Mouse (Mus musculus): Measurements from ENCODE around the gene Esrp2.

Esrp2 gene

DNA sequence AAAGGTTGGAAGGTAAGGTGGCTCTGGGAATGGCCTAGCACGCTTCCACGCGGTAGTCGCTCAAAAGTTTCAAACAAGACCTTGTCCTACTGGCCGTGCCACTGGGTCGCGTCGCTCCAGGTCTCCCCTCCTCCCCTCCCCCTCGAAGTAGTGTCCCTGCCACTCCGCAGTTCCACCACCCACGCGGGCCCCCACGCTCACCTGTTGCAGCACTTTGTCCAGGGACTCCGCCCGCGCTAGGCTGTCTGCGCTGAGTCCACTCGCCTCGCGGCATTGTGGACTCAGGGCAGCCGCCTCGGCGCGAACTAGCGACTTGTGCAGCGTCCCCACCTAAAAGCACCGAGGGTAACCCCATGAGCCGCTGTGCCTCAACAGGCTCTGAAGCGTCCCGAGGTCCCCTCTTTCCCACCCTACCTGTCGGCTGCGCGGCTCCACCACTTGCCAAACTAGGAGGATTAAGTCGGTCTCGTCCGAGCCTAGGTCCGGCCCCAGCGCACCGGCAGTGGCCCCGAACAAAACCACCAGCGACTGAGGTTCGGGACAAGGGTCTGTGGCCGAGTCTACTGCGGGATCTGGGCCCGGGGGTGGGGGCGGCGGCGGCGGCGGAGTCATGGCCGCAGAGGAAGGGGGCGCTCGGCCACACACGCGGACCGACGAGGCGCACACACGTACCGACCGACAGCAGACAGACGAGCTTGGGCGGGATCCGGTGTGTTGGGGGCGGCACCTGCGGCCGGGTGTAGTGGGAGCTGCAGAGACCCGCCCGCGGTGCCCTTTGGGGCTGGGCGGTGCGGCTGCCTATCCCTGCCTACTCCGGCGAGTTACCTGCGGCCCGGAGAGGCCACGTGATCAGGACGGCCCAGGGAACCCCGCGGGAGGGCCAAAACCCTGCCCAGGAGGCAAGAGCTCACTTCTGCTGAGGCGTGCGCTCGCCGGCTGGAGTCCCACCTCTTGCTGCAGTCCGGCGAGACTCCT is at the start of gene Esrp2:
Esrp2 (minus strand) TSS at position 819 of the 975 bp plus-strand sequence.
- no peak for DNase-seq (ENCODE audit: low spot score in 2 of 2)

GRCm38 (mm10) chr8:106186394-106186793 is 49.6 kb upstream of the Esrp2 start:
- no peak for DNase-seq (ENCODE audit: low spot score in 2 of 2)

DNA sequence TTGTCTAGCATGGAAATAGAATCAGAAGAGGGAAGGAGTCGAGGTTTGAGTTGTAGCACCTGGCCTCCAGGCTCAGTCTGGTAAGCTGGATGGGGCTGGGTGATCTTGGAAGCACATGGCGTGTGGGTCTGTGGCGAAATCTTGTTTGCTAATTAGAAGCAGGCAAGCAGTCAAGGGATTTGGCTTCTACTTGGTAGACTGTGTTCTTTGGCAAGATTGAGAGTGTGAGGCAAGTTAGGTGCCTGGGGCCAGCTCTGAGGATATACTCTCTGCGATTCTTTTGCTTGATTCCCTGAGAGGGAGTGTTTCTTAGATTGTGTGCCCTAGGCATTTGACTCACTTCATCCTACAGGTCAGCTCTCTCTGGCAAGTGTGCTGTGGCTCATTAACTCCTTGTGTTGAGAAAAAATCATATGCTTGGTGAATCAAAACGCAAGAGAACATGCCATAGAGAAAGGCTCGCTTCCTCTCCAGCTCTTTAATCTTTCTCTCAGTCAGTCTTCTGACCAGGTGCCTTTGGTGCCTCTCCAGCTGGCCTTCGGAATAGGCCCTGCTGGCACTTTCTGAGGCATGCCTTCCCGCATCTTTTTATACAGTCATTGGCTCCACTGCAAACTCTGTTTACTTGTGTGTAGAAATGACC is 49.0 kb upstream of the Esrp2 start:
- peak in 1 of 2 experiments; percentile 43 for DNase-seq (ENCODE audit: low spot score in 2 of 2)

DNA sequence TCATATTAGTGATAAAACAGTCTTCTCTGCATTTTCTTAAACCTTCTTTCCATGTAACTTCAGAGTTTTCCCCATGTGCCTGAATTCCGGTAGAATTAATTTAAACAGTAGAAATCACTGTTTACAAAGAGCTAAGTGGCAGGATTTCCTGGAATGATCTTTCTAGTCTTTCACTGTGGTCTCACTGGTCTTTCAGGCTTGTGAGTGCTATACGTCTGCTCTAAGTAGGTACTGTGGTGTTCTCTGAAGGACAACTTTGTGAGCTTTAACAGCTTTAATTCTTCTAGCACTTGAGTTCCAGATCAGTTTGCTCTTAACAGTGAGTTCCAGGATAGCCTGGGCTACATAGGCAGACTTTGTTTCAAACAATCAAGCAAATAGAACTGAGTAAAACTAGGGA is 41.7 kb upstream of the Esrp2 start:
- no peak for DNase-seq (ENCODE audit: low spot score in 2 of 2)

GRCm38 (mm10) chr8:106177594-106177993 is 40.8 kb upstream of the Esrp2 start:
- DNase-seq (ENCODE audit: low spot score in 2 of 2), result no peak

DNA sequence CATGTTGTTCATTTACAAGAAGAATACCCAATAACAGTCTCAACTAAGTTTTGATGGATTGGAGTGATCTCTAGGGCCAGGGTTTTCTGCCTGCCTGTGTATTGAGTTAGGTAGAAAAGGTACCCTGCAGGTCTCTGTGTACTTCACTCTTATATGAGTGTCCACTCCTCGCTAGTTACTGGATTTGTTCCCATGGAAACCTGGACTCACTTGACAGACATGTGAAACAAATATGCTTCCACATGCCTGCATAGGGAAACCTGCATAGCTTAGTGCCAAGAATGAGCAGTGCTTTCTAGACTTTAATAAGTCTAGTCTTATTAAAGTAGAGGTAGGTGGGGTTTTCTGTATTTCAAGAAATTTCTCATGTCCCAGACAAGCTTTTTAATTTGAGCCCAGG is 40.1 kb upstream of the Esrp2 start:
- no peak for DNase-seq (ENCODE audit: low spot score in 2 of 2)

GRCm38 (mm10) chr8:106173566-106173965 is 36.8 kb upstream of the Esrp2 start:
- no peak for DNase-seq (ENCODE audit: low spot score in 2 of 2)

DNA sequence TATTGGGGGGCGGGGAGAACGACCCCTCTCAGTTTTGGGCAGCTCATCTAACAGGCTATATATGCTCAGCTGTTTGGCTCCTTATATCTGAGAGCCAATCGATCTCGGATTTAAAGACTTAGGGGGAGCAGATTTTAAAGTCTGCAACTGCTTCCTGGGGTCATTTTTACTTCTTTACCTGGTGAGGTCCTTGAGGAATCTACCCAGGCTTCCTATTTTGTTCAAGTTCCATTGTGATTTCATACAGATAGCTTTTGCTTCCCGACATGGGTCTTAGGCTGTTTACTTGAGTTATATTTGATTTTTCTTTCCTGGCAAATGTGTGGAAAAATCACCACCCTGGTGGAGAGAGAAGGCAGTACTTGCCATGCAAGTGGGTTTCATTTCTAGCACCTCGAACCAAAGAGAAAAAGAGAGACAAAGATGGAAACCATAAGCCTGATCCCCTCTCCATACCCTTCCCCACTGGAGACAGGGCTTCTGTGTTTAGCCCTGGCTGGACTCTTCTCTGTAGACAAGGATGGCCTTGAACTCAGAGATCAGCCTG is 33.2 kb upstream of the Esrp2 start:
- DNase-seq (ENCODE audit: low spot score in 2 of 2), result no peak

DNA sequence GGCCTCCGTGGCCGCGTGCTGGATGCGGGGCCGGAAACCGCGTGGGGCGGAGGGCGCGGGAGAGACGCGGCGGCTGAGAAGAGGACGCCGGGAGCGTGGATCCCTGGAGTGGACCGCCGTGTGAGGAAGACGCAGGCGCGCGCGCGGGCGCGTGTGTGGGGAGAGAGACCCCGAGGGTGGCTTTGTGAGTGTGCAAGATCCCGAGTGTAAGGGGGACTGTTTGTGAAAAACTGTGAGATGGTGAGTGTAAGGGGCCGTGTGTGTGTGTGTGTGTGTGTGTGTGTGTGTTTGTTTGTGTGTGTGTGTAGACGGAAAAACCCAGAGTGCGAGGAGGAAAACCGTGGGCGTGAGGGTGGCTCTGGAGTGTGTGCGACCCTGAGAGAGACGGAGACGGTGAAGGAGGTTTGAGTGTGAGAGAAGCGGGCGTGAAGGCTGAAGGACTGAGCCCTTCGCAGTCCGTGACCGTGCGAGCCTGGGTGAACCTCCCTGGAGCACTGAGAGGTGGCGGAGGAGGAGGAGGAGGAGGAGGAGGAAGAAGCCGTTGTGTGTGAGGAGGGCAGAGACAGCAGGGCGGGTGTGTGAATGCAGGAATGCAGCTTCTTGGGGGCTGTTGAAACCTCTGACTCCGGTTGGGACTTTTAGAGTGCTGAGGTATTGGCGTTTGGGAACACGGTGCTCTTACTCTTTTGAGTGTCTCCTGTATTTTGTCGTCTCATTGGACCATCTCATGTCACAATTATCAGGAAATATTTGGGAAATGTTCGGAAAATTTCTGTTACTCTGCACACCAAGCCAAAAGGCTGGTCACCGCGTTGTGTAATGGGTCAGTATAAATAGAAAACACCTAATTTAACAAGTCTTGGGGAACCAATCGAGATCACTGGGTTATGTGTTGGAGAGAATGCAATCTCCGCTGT is 32.5 kb upstream of the Esrp2 start:
- no peak for DNase-seq (ENCODE audit: low spot score in 2 of 2)

DNA sequence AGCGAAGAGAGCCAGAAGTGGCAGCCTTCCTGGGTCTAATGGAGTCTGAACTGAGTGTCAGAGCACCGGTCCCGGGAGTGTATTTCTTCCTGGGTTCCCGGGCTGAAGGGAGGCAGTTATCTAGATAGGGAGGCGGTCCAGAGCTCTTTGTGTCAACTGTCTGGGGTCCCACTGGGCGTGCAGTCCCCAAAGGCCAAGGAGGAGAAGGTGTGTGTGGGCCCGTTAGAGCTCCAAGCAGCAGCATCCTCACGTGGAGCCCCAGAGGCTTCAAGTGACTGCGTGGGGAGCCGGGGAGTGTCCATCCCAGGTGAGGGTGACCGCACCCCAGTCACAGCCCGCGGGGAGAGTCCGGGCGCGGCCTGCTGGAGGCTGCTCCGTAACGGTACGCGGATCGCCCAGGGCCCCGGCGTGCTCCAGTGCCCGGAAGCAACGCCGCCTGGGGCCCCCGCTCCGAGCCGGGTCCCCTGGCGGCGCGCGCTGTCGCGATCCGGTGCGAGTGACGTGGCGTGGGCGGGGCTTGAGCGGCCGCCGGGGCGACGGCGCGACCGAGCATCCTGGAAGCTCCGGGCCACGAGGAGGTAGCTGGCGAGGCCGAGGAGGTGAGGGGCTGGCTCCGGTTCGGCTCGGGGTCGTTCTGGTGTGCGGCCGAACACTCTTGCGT is 31.7 kb upstream of the Esrp2 start, which contains the start of gene Slc7a6:
Slc7a6 (plus strand) TSS at position 502 of the 661 bp plus-strand sequence.
- peak; percentile 65 to 86 for DNase-seq (ENCODE audit: low spot score in 2 of 2)

- peak in 1 of 2 experiments; percentile 84 for DNase-seq (ENCODE audit: low spot score in 2 of 2)
Observed at GRCm38 (mm10) chr8:106165460-106165859, 28.7 kb upstream of the Esrp2 start.

GRCm38 (mm10) chr8:106163251-106163650 is 26.5 kb upstream of the Esrp2 start:
- no peak for DNase-seq (ENCODE audit: low spot score in 2 of 2)

- DNase-seq (ENCODE audit: low spot score in 2 of 2), result no peak
Observed at GRCm38 (mm10) chr8:106159876-106160275, 23.1 kb upstream of the Esrp2 start.

- DNase-seq (ENCODE audit: low spot score in 2 of 2), result no peak
Observed at GRCm38 (mm10) chr8:106158381-106158780, 21.6 kb upstream of the Esrp2 start.

GRCm38 (mm10) chr8:106157419-106157818 is 20.6 kb upstream of the Esrp2 start:
- DNase-seq (ENCODE audit: low spot score in 2 of 2), result no peak

DNA sequence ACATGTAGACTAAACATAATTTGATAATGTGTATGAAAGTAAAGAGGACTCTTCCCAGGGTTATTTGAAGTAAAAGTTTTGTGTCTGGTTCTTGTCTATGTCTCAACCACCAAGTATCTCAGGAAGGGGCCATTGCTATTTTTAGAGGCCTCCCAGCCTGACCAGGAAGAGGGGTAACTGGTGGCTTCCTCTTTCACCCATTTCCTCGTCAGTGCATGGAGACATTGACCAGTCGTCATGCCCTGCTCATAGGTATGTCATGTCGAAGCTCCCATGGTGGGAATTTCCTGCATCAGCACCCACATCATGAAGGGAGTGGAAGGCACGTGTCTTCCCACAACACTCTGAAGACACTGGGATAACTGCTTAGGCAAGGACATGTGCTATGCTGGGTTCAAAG is 16.1 kb upstream of the Esrp2 start:
- no peak for DNase-seq (ENCODE audit: low spot score in 2 of 2)

- DNase-seq (ENCODE audit: low spot score in 2 of 2), result no peak
Observed at GRCm38 (mm10) chr8:106151041-106151440, 14.3 kb upstream of the Esrp2 start.

GRCm38 (mm10) chr8:106150653-106151000 is 13.9 kb upstream of the Esrp2 start:
- no peak for DNase-seq (ENCODE audit: low spot score in 2 of 2)

DNA sequence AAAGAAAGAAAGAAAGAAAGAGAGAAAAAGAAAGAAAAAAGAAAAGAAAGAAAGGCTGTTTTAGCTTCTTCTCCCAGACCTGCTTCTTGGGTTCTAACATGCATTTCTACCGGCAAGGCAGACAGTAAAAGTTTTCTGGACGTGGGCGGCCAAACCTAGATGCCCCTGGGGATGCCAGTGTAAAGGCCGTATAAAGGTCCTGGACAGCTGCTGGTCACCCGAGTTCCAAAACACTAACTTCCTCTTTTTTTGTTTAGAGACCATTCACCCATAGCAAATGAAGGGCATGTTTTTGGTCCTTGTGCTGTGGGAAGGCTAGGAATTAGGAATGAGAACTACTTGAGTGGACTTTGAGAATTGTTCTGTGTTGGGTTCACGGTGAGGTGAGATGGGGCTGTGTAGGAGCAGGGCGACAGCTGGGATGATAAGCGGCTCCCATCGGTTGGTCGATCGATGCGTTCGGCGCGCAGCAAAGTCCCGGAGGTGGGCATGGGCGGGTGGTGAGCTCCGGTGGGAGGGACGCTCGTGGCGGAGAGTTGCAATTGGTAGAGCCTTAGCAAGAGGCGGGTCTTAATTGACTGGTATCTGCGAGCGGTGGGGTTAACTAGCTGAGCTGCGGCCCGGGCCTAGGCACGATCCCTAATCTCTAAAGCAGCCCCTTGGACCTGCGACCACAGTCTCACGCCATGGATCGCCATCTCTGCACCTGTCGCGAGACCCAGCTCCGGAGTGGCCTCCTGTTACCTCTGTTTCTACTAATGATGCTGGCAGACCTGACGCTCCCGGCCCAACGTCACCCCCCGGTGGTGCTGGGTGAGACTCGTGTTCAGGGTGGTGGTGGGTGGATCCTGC is 13.3 kb upstream of the Esrp2 start, which contains the start of gene Pla2g15:
Pla2g15 (plus strand) TSS at position 599 of the 852 bp plus-strand sequence.
- DNase-seq (ENCODE audit: low spot score in 2 of 2), result peak; percentile 85 to 95

- DNase-seq (ENCODE audit: low spot score in 2 of 2), result no peak
Observed at GRCm38 (mm10) chr8:106149025-106149424, 12.3 kb upstream of the Esrp2 start.
